Mouse (Mus musculus): Measurements from ENCODE around the gene Fgfr2.

GRCm38 (mm10) chr7:132692719-132693118, 430.4 kb downstream of the Fgfr2 start:
- TF ChIP-seq CTCF (IDR thresholded peaks at IDR 0.05; ENCODE audit: control insufficient read depth, insufficient read depth, insufficient read length) (no peak), CEBPB (IDR thresholded peaks at IDR 0.05; ENCODE audit: low read depth) (no peak), USF1 (IDR thresholded peaks at IDR 0.05; ENCODE audit: low read depth) (no peak), MAX (IDR thresholded peaks at IDR 0.05) (no peak)
